Mouse (Mus musculus) stomach, embryonic 16.5 days (tissue): ENCODE results near the gene Crb2. TPM values are rescaled to one million over a fixed set of nuclear protein-coding genes. Genes with fewer than 3 reads are reported as not detected.

Experiments used
- ATAC-seq: fragments of 200-750 bp; cut with Nextera tagmentation; 2 replicates; pipeline ENCODE4 v1.8.0; 2017; ENCODE audit warnings: moderate number of reproducible peaks, moderate TSS enrichment; ENCODE audit not compliant: insufficient read depth, low FRiP score
- H3K27ac ChIP-seq: fragments of 300-500 bp; sonication (generic); 2 replicates; pipeline ENCODE4 v1.5.1; 2014; ENCODE audit warnings: low read length
- H3K27me3 ChIP-seq: fragments of 300-500 bp; sonication (generic); 2 replicates; pipeline ENCODE4 v1.6.1; 2014; ENCODE audit warnings: low read length, control low read depth, mixed read lengths; ENCODE audit not compliant: control insufficient read depth, insufficient read depth
- H3K36me3 ChIP-seq: fragments of 300-500 bp; sonication (generic); 2 replicates; pipeline ENCODE4 v1.6.1; 2014; ENCODE audit warnings: low read length; ENCODE audit not compliant: control insufficient read depth, insufficient read depth
- H3K4me1 ChIP-seq: fragments of 300-500 bp; sonication (generic); 2 replicates; pipeline ENCODE4 v1.6.1; 2014; ENCODE audit warnings: low read length, control low read depth, mixed read lengths; ENCODE audit not compliant: control insufficient read depth, insufficient read depth
- H3K4me2 ChIP-seq: fragments of 300-500 bp; sonication (generic); 2 replicates; pipeline ENCODE4 v1.6.1; 2014; ENCODE audit warnings: low read depth, low read length, mixed read lengths
- H3K4me3 ChIP-seq: fragments of 300-500 bp; sonication (generic); replicated peaks from 2 replicates; pipeline ENCODE4 v1.5.1; 2014; ENCODE audit warnings: mild to moderate bottlenecking, low read length
- H3K9ac ChIP-seq: fragments of 300-500 bp; sonication (generic); 2 replicates; pipeline ENCODE4 v1.6.1; 2014; ENCODE audit warnings: low read length
- H3K9me3 ChIP-seq: fragments of 300-500 bp; sonication (generic); replicated peaks from 2 replicates; pipeline ENCODE4 v1.6.1; 2016; ENCODE audit warnings: low read length, control low read depth; ENCODE audit not compliant: control insufficient read depth
- WGBS: fragments of 180-500 bp; shearing (Covaris S2); extraction: QIAGEN DNeasy Blood & Tissue Kit; methylation state at CpG from one replicate; pipeline ENCODE4 v1.1.7; 2014; 5-methylcytosine and 5-hydroxymethylcytosine counted together
- polyA plus RNA-seq: library from polyadenylated mRNA; unstranded; fragments of >200 nt; fragmentation: Nextera tagmentation; extraction: Ambion mirVana; gene quantifications from 2 replicates; pipeline ENCODE4 v1.2.1, GENCODE M21; 2015

The Crb2 gene
- polyA plus RNA-seq, result 0.94 and 1.7 TPM in 2 replicates

- Histone ChIP-seq H3K27ac (no peak within 1 kb of the TSS), H3K4me2 (peak within 1 kb of the TSS; percentile 43), H3K4me1 (peaks cover 22% of the 10 kb centered on the region), H3K4me3 (peak within 1 kb of the TSS; percentile 27), H3K9me3 (no peaks in the 10 kb centered on the region), H3K9ac (peak within 1 kb of the TSS; percentile 60), H3K27me3 (no peaks in the 10 kb centered on the region), H3K36me3 (no peaks in the 10 kb centered on the region)
- peak; percentile 19 for ATAC-seq
- WGBS, result 8% methylated on average over 17 of the region's 18 CpGs
Measured at GRCm38 (mm10) chr2:37776016-37776415, at the start of gene Crb2. Gene Crb2, plus strand, starts transcription at chr2:37776249.

- H3K4me2 ChIP-seq, result no peak overlapping the region
- H3K9me3 ChIP-seq, result no peaks in the 10 kb centered on the region
- no peak for ATAC-seq
- no peak overlapping the region for H3K27ac ChIP-seq
- WGBS, result 84% methylated on average over 5 of the region's 5 CpGs
- H3K27me3 ChIP-seq, result no peaks in the 10 kb centered on the region
- no peaks in the 10 kb centered on the region for H3K36me3 ChIP-seq
- peaks cover 3% of the 10 kb centered on the region; the same call in 1 of the 2 replicates for H3K4me1 ChIP-seq
- H3K9ac ChIP-seq, result no peak overlapping the region
- no peak overlapping the region for H3K4me3 ChIP-seq
Measured at GRCm38 (mm10) chr2:37731241-37731801, 44.7 kb upstream of the Crb2 start.

GRCm38 (mm10) chr2:37734979-37735806 is 40.9 kb upstream of the Crb2 start:
- peaks cover 3% of the 10 kb centered on the region; the same call in 1 of the 2 replicates for H3K4me1 ChIP-seq
- H3K9me3 ChIP-seq, result no peaks in the 10 kb centered on the region
- ATAC-seq, result peak; percentile 58; the same call in 1 of the 2 replicates
- H3K27ac ChIP-seq, result no peak overlapping the region
- peak overlapping the region; percentile 47 for H3K4me2 ChIP-seq
- peak overlapping the region; percentile 46 for H3K9ac ChIP-seq
- peak overlapping the region; percentile 4; the same call in 1 of the 2 replicates for H3K4me3 ChIP-seq
- no peaks in the 10 kb centered on the region for H3K36me3 ChIP-seq
- 15% methylated on average over 17 of the region's 17 CpGs for WGBS
- no peaks in the 10 kb centered on the region for H3K27me3 ChIP-seq

- no peak for ATAC-seq
- Histone ChIP-seq H3K36me3 (no peaks in the 10 kb centered on the region), H3K9me3 (no peaks in the 10 kb centered on the region), H3K4me3 (0 out of 2 replicates have a peak overlapping the region, but pooled peaks have one; percentile 4), H3K4me2 (peak overlapping the region; percentile 47), H3K4me1 (peaks cover 3% of the 10 kb centered on the region; the same call in 1 of the 2 replicates), H3K27me3 (no peaks in the 10 kb centered on the region), H3K9ac (no peak overlapping the region), H3K27ac (no peak overlapping the region)
- 61% methylated on average over 1 of the region's 1 CpGs for WGBS
Measured at GRCm38 (mm10) chr2:37735807-37736188, 40.3 kb upstream of the Crb2 start.

- ATAC-seq, result no peak
- Histone ChIP-seq H3K4me2 (0 out of 2 replicates have a peak overlapping the region, but pooled peaks have one; percentile 9), H3K9me3 (no peaks in the 10 kb centered on the region), H3K36me3 (no peaks in the 10 kb centered on the region), H3K4me3 (no peak overlapping the region), H3K27ac (no peak overlapping the region), H3K9ac (no peak overlapping the region), H3K27me3 (no peaks in the 10 kb centered on the region), H3K4me1 (no peaks in the 10 kb centered on the region)
- WGBS, result 43% methylated on average over 20 of the region's 20 CpGs
Measured at GRCm38 (mm10) chr2:37741806-37742554, 34.1 kb upstream of the Crb2 start.

GRCm38 (mm10) chr2:37744773-37745395 is 31.2 kb upstream of the Crb2 start:
- Histone ChIP-seq H3K36me3 (no peaks in the 10 kb centered on the region), H3K9me3 (no peaks in the 10 kb centered on the region), H3K9ac (no peak overlapping the region), H3K4me1 (peaks cover 10% of the 10 kb centered on the region; the same call in 1 of the 2 replicates), H3K4me2 (no peak overlapping the region), H3K27ac (no peak overlapping the region), H3K27me3 (no peaks in the 10 kb centered on the region), H3K4me3 (no peak overlapping the region)
- WGBS, result 82% methylated on average over 10 of the region's 10 CpGs
- ATAC-seq, result no peak

GRCm38 (mm10) chr2:37746293-37747049 is 29.6 kb upstream of the Crb2 start:
- Histone ChIP-seq H3K4me3 (no peak overlapping the region), H3K27me3 (no peaks in the 10 kb centered on the region), H3K27ac (no peak overlapping the region), H3K4me2 (no peak overlapping the region), H3K4me1 (peaks cover 10% of the 10 kb centered on the region; the same call in 1 of the 2 replicates), H3K9me3 (no peaks in the 10 kb centered on the region), H3K9ac (no peak overlapping the region), H3K36me3 (no peaks in the 10 kb centered on the region)
- ATAC-seq, result no peak
- 90% methylated on average over 5 of the region's 5 CpGs for WGBS

GRCm38 (mm10) chr2:37747909-37748308 is 28.1 kb upstream of the Crb2 start:
- Histone ChIP-seq H3K27me3 (no peaks in the 10 kb centered on the region), H3K4me3 (no peak overlapping the region), H3K27ac (no peak overlapping the region), H3K9me3 (no peaks in the 10 kb centered on the region), H3K4me2 (no peak overlapping the region), H3K36me3 (no peaks in the 10 kb centered on the region), H3K9ac (no peak overlapping the region), H3K4me1 (peaks cover 10% of the 10 kb centered on the region; the same call in 1 of the 2 replicates)
- ATAC-seq, result no peak
- 48% methylated on average over 2 of the region's 2 CpGs for WGBS
